19 mouse cellular contexts compared by ENCODE assay signal in genomic region chr6:72684260-72684805, GRCm38 (mm10).
DNase-seq lines count a peak whose midpoint lies in the region; ATAC-seq and TF ChIP-seq lines count a peak whose summit lies in the region.
"Had no signal": no experiment of that assay in that cellular context is flagged by ENCODE, and none has a peak within 500 bp of the region (broad histone marks: within the 10 kb centered on the region; RNA-seq: fewer than 3 reads in every experiment).

No protein-coding gene starts in this region.

- no peaks in the 10 kb centered on the region for H3K36me3 ChIP-seq in lung, embryonic 14.5 days (ENCODE audit: insufficient read depth)
- 0 out of 2 replicates have a peak, but pooled peaks cover 3% of the 10 kb centered on the region for H3K36me3 ChIP-seq in embryonic facial prominence, embryonic 13.5 days
- H3K36me3 ChIP-seq in limb, embryonic 14.5 days (ENCODE audit: control insufficient read depth, insufficient read depth, low read length) = no peaks in the 10 kb centered on the region
- H3K36me3 ChIP-seq: G1E had no signal

- TF ChIP-seq CTCF in lung, embryonic 14.5 days (IDR thresholded peaks at IDR 0.05; ENCODE audit: low read depth) = no peak
- TF ChIP-seq CTCF in lung, adult 2 months (IDR thresholded peaks at IDR 0.05; ENCODE audit: insufficient read depth, low read length) = no peak

- WGBS in lung, embryonic 14.5 days = 43% methylated on average over 4 of the region's 4 CpGs
- 62% methylated on average over 4 of the region's 4 CpGs for WGBS in lung, adult 2 months
- WGBS in embryonic facial prominence, embryonic 13.5 days = 69% methylated on average over 4 of the region's 4 CpGs
- 60% methylated on average over 4 of the region's 4 CpGs for WGBS in limb, embryonic 14.5 days

- DNase-seq in heart, adult 11 months = peak; percentile 90
- no peak for DNase-seq in heart, postnatal 10 days
- no peak for DNase-seq in lung, embryonic 14.5 days
- DNase-seq in lung, adult 2 months = no peak
- no peak for DNase-seq in limb, embryonic 14.5 days (ENCODE audit: low spot score)
- DNase-seq in ovary, adult 18-20 months (ENCODE audit: low spot score) = no peak
- DNase-seq: adrenal gland, postnatal 10 days; cerebellum, postnatal 10 days; forebrain, postnatal 0 days; kidney, postnatal 10 days; liver; right cerebral cortex, postnatal 4 days; thymus, postnatal 14 days had no signal

- ATAC-seq in lung, embryonic 14.5 days (ENCODE audit: insufficient read depth) = peak; percentile 12; the same call in 1 of the 2 replicates
- ATAC-seq in embryonic facial prominence, embryonic 13.5 days (ENCODE audit: insufficient number of reproducible peaks, insufficient read depth, low FRiP score, low TSS enrichment, low read depth) = no peak
- ATAC-seq in limb, embryonic 14.5 days (ENCODE audit: low FRiP score, low read depth) = 0 out of 2 replicates have a peak, but pooled peaks have one; percentile 31
- ATAC-seq: activated CD4-positive, CD25-positive, alpha-beta regulatory T cell, adult 4 months; intestine, postnatal 0 days had no signal

- H3K27ac ChIP-seq in lung, embryonic 14.5 days (ENCODE audit: low read depth) = peak overlapping the region; percentile 67; the same call in 1 of the 2 replicates
- H3K27ac ChIP-seq in embryonic facial prominence, embryonic 13.5 days = 0 out of 2 replicates have a peak overlapping the region, but pooled peaks have one; percentile 48
- no peak overlapping the region for H3K27ac ChIP-seq in limb, embryonic 14.5 days (replicated peaks; ENCODE audit: low read depth, low read length)
- H3K27ac ChIP-seq: hindbrain, postnatal 0 days; layer of hippocampus, adult 2 months had no signal

- no peak for TF ChIP-seq POLR2A in lung, adult 2 months (IDR thresholded peaks at IDR 0.05; ENCODE audit: borderline replicate concordance, extremely low read depth, low read depth, low read length)
- TF ChIP-seq POLR2A in limb, embryonic 14.5 days (IDR thresholded peaks at IDR 0.05; ENCODE audit: borderline replicate concordance, extremely low read depth, insufficient read depth, insufficient read length) = no peak

- no peaks in the 10 kb centered on the region for H3K9me3 ChIP-seq in lung, embryonic 14.5 days (ENCODE audit: low read depth, low read length)
- H3K9me3 ChIP-seq in embryonic facial prominence, embryonic 13.5 days = no peaks in the 10 kb centered on the region
- H3K9me3 ChIP-seq in limb, embryonic 14.5 days (ENCODE audit: control insufficient read depth, low read length) = no peaks in the 10 kb centered on the region
- H3K9me3 ChIP-seq: G1E had no signal

- no peak overlapping the region for H3K4me3 ChIP-seq in lung, embryonic 14.5 days (ENCODE audit: low read depth, low read length)
- no peak overlapping the region for H3K4me3 ChIP-seq in lung, adult 2 months (replicated peaks; ENCODE audit: extremely low read depth, low read depth, low read length)
- no peak overlapping the region for H3K4me3 ChIP-seq in embryonic facial prominence, embryonic 13.5 days
- no peak overlapping the region for H3K4me3 ChIP-seq in limb, embryonic 14.5 days (replicated peaks; ENCODE audit: low read length)
- H3K4me3 ChIP-seq: layer of hippocampus, adult 2 months had no signal

- peaks cover 30% of the 10 kb centered on the region for H3K4me1 ChIP-seq in lung, embryonic 14.5 days (ENCODE audit: insufficient read depth)
- no peaks in the 10 kb centered on the region; the same call in 1 of the 2 replicates for H3K4me1 ChIP-seq in lung, adult 2 months (ENCODE audit: control insufficient read depth, insufficient read depth, low read length)
- H3K4me1 ChIP-seq in embryonic facial prominence, embryonic 13.5 days = peaks cover 90% of the 10 kb centered on the region
- H3K4me1 ChIP-seq in limb, embryonic 14.5 days (ENCODE audit: control insufficient read depth, insufficient read depth, low read length) = peaks cover 53% of the 10 kb centered on the region

- H3K9ac ChIP-seq in lung, embryonic 14.5 days = no peak overlapping the region
- H3K9ac ChIP-seq in embryonic facial prominence, embryonic 13.5 days = no peak overlapping the region
- H3K9ac ChIP-seq in limb, embryonic 14.5 days (ENCODE audit: low read depth, low read length, severe bottlenecking) = no peak overlapping the region
- H3K9ac ChIP-seq: forebrain, postnatal 0 days had no signal

- no peak overlapping the region for H3K4me2 ChIP-seq in lung, embryonic 14.5 days
- H3K4me2 ChIP-seq in embryonic facial prominence, embryonic 13.5 days = no peak overlapping the region
- no peak overlapping the region for H3K4me2 ChIP-seq in limb, embryonic 14.5 days (replicated peaks; ENCODE audit: low read depth, low read length, severe bottlenecking)

- no peaks in the 10 kb centered on the region for H3K27me3 ChIP-seq in lung, embryonic 14.5 days (ENCODE audit: insufficient read depth, low read length)
- no peaks in the 10 kb centered on the region for H3K27me3 ChIP-seq in embryonic facial prominence, embryonic 13.5 days
- no peaks in the 10 kb centered on the region for H3K27me3 ChIP-seq in limb, embryonic 14.5 days (ENCODE audit: control insufficient read depth, insufficient read depth, low read length)

- intact Hi-C loops in heart, postnatal 10 days (cut with DNase I) = no loop called here
